Mouse (Mus musculus) kidney, adult 2 months (tissue): ENCODE results near the gene Galnt17.

Source experiments
- CTCF ChIP-seq: fragments of 200-500 bp; conservative IDR thresholded peaks from 2 replicates; pipeline ENCODE4 v1.5.1; 2011; ENCODE audit warnings: low read depth, mild to moderate bottlenecking, control low read depth, low read length, moderate library complexity, mixed read lengths; ENCODE audit not compliant: insufficient read depth, insufficient read length
- POLR2A ChIP-seq: fragments of 200-500 bp; IDR thresholded peaks from one replicate; pipeline ENCODE4 v1.6.1; 2011; ENCODE audit warnings: low read depth, low read length, control low read depth

DNA sequence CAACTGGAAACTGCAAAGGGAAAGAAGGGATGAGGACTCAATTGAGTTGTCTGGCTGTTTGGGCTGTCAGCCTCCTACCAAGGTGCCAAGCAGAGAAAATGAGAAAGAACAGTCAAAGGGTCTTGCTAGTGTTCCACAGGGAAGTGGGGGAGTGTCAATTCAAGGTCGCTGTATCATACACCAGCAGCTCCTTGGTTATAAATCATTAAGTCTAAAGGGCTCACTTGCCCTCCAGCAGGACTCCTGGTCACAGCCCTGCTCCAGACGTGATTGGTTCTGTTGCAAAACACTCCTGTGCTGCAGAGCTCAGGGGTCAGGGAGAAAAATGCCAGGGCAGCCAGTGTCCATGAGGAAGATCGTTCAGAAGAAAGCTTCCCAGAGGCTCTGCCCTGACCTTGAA lies 11.3 kb upstream of the Galnt17 start:
- TF ChIP-seq CTCF (no peak), POLR2A (no peak)
